Mouse (Mus musculus): ENCODE measurements at regions not wholly inside any gene's neighbourhood (a gene's known extent, or its start where the extent isn't known, plus 50 kb on each side); places are given as distances from the start of the nearest gene placed in this dataset.

DNA sequence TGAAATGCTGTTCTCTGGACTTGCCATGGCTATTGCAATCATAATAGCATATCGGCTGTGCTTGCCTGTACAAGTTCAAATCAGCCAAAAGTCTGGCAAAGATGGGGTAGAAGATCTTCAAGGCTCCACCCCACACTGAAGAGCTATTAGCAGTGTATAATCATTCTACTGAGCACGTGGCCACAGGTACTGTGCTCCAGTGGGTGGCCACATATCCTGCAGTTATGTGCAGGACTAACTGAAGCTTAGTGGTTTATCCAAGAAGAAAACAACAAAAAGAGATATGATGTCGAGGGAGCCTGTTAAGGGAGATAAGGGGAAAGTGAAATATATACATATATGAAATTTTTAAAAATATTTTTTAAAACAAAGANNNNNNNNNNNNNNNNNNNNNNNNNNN, 309.2 kb downstream of the Meis1 start:
- no peak overlapping the region for H3K4me2 ChIP-seq (replicated peaks; ENCODE audit: low read depth, low read length, severe bottlenecking)
- no peaks in the 10 kb centered on the region for H3K27me3 ChIP-seq (ENCODE audit: control insufficient read depth, insufficient read depth, low read length)
- no peak overlapping the region for H3K27ac ChIP-seq (replicated peaks; ENCODE audit: low read depth, low read length)
- DNase-seq (ENCODE audit: low spot score) = no peak
- no peaks in the 10 kb centered on the region for H3K36me3 ChIP-seq (ENCODE audit: control insufficient read depth, insufficient read depth, low read length)
- no peaks in the 10 kb centered on the region for H3K9me3 ChIP-seq (ENCODE audit: control insufficient read depth, low read length)
- H3K9ac ChIP-seq (ENCODE audit: low read depth, low read length, severe bottlenecking) = no peak overlapping the region
- 75% methylated on average over 3 of the region's 3 CpGs for WGBS
- peaks cover 7% of the 10 kb centered on the region for H3K4me1 ChIP-seq (ENCODE audit: control insufficient read depth, insufficient read depth, low read length)
- ATAC-seq (ENCODE audit: low FRiP score, low read depth) = no peak
- no peak overlapping the region for H3K4me3 ChIP-seq (replicated peaks; ENCODE audit: low read length)
- TF ChIP-seq POLR2A (IDR thresholded peaks at IDR 0.05; ENCODE audit: borderline replicate concordance, extremely low read depth, insufficient read depth, insufficient read length) = no peak

GRCm38 (mm10) chr11:18681593-18681992, 337.2 kb downstream of the Meis1 start:
- Histone ChIP-seq H3K4me3 (replicated peaks; ENCODE audit: low read length) (no peak overlapping the region), H3K27me3 (ENCODE audit: control insufficient read depth, insufficient read depth, low read length) (no peaks in the 10 kb centered on the region), H3K27ac (replicated peaks; ENCODE audit: low read depth, low read length) (no peak overlapping the region), H3K4me1 (ENCODE audit: control insufficient read depth, insufficient read depth, low read length) (no peaks in the 10 kb centered on the region), H3K4me2 (replicated peaks; ENCODE audit: low read depth, low read length, severe bottlenecking) (no peak overlapping the region), H3K9me3 (ENCODE audit: control insufficient read depth, low read length) (no peaks in the 10 kb centered on the region), H3K36me3 (ENCODE audit: control insufficient read depth, insufficient read depth, low read length) (no peaks in the 10 kb centered on the region), H3K9ac (ENCODE audit: low read depth, low read length, severe bottlenecking) (no peak overlapping the region)
- no peak for DNase-seq (ENCODE audit: low spot score)
- 79% methylated on average over 6 of the region's 6 CpGs for WGBS
- no peak for ATAC-seq (ENCODE audit: low FRiP score, low read depth)
- no peak for TF ChIP-seq POLR2A (IDR thresholded peaks at IDR 0.05; ENCODE audit: borderline replicate concordance, extremely low read depth, insufficient read depth, insufficient read length)

GRCm38 (mm10) chr11:18676876-18677275, 341.9 kb downstream of the Meis1 start:
- H3K9me3 ChIP-seq (ENCODE audit: control insufficient read depth, low read length) = no peaks in the 10 kb centered on the region
- no peak overlapping the region for H3K27ac ChIP-seq (replicated peaks; ENCODE audit: low read depth, low read length)
- no peak overlapping the region for H3K4me2 ChIP-seq (replicated peaks; ENCODE audit: low read depth, low read length, severe bottlenecking)
- no peaks in the 10 kb centered on the region for H3K4me1 ChIP-seq (ENCODE audit: control insufficient read depth, insufficient read depth, low read length)
- no peak for DNase-seq (ENCODE audit: low spot score)
- H3K4me3 ChIP-seq (replicated peaks; ENCODE audit: low read length) = no peak overlapping the region
- ATAC-seq (ENCODE audit: low FRiP score, low read depth) = no peak
- 86% methylated on average over 2 of the region's 2 CpGs for WGBS
- H3K27me3 ChIP-seq (ENCODE audit: control insufficient read depth, insufficient read depth, low read length) = no peaks in the 10 kb centered on the region
- TF ChIP-seq POLR2A (IDR thresholded peaks at IDR 0.05; ENCODE audit: borderline replicate concordance, extremely low read depth, insufficient read depth, insufficient read length) = no peak
- no peak overlapping the region for H3K9ac ChIP-seq (ENCODE audit: low read depth, low read length, severe bottlenecking)
- no peaks in the 10 kb centered on the region for H3K36me3 ChIP-seq (ENCODE audit: control insufficient read depth, insufficient read depth, low read length)

- no peaks in the 10 kb centered on the region for H3K36me3 ChIP-seq (ENCODE audit: control insufficient read depth, insufficient read depth, low read length)
- TF ChIP-seq POLR2A (IDR thresholded peaks at IDR 0.05; ENCODE audit: borderline replicate concordance, extremely low read depth, insufficient read depth, insufficient read length) = no peak
- ATAC-seq (ENCODE audit: low FRiP score, low read depth) (no peak), DNase-seq (ENCODE audit: low spot score) (no peak)
- H3K4me3 ChIP-seq (replicated peaks; ENCODE audit: low read length) = no peak overlapping the region
- H3K4me1 ChIP-seq (ENCODE audit: control insufficient read depth, insufficient read depth, low read length) = no peaks in the 10 kb centered on the region
- WGBS = 87% methylated on average over 2 of the region's 2 CpGs
- no peak overlapping the region for H3K9ac ChIP-seq (ENCODE audit: low read depth, low read length, severe bottlenecking)
- H3K4me2 ChIP-seq (replicated peaks; ENCODE audit: low read depth, low read length, severe bottlenecking) = no peak overlapping the region
- no peaks in the 10 kb centered on the region for H3K27me3 ChIP-seq (ENCODE audit: control insufficient read depth, insufficient read depth, low read length)
- H3K27ac ChIP-seq (replicated peaks; ENCODE audit: low read depth, low read length) = no peak overlapping the region
- H3K9me3 ChIP-seq (ENCODE audit: control insufficient read depth, low read length) = no peaks in the 10 kb centered on the region
Observed at GRCm38 (mm10) chr11:18670967-18671366, 347.8 kb downstream of the Meis1 start.

- no peak for TF ChIP-seq POLR2A (IDR thresholded peaks at IDR 0.05; ENCODE audit: borderline replicate concordance, extremely low read depth, insufficient read depth, insufficient read length)
- Histone ChIP-seq H3K4me2 (replicated peaks; ENCODE audit: low read depth, low read length, severe bottlenecking) (no peak overlapping the region), H3K9me3 (ENCODE audit: control insufficient read depth, low read length) (no peaks in the 10 kb centered on the region), H3K27me3 (ENCODE audit: control insufficient read depth, insufficient read depth, low read length) (no peaks in the 10 kb centered on the region), H3K4me1 (ENCODE audit: control insufficient read depth, insufficient read depth, low read length) (no peaks in the 10 kb centered on the region), H3K36me3 (ENCODE audit: control insufficient read depth, insufficient read depth, low read length) (no peaks in the 10 kb centered on the region), H3K27ac (replicated peaks; ENCODE audit: low read depth, low read length) (no peak overlapping the region), H3K4me3 (replicated peaks; ENCODE audit: low read length) (no peak overlapping the region), H3K9ac (ENCODE audit: low read depth, low read length, severe bottlenecking) (no peak overlapping the region)
- ATAC-seq (ENCODE audit: low FRiP score, low read depth) = no peak
- no peak for DNase-seq (ENCODE audit: low spot score)
- 67% methylated on average over 2 of the region's 2 CpGs for WGBS
Observed at GRCm38 (mm10) chr11:18669322-18669721, 349.5 kb downstream of the Meis1 start.

- Histone ChIP-seq H3K36me3 (ENCODE audit: control insufficient read depth, insufficient read depth, low read length) (no peaks in the 10 kb centered on the region), H3K27me3 (ENCODE audit: control insufficient read depth, insufficient read depth, low read length) (no peaks in the 10 kb centered on the region), H3K4me1 (ENCODE audit: control insufficient read depth, insufficient read depth, low read length) (no peaks in the 10 kb centered on the region), H3K4me2 (replicated peaks; ENCODE audit: low read depth, low read length, severe bottlenecking) (no peak overlapping the region), H3K4me3 (replicated peaks; ENCODE audit: low read length) (no peak overlapping the region), H3K9ac (ENCODE audit: low read depth, low read length, severe bottlenecking) (no peak overlapping the region), H3K27ac (replicated peaks; ENCODE audit: low read depth, low read length) (no peak overlapping the region), H3K9me3 (ENCODE audit: control insufficient read depth, low read length) (no peaks in the 10 kb centered on the region)
- ATAC-seq (ENCODE audit: low FRiP score, low read depth) (no peak), DNase-seq (ENCODE audit: low spot score) (no peak)
- TF ChIP-seq POLR2A (IDR thresholded peaks at IDR 0.05; ENCODE audit: borderline replicate concordance, extremely low read depth, insufficient read depth, insufficient read length) = no peak
- 69% methylated on average over 1 of the region's 1 CpGs for WGBS
Observed at GRCm38 (mm10) chr11:18656358-18656757, 362.4 kb downstream of the Meis1 start.

Data from limb, embryonic 14.5 days (tissue).